Mouse (Mus musculus) forelimb bud, embryonic 11.5 days (tissue): ENCODE measurements around the gene Cmtm7.

Source experiments
- DNase-seq: peaks from one replicate; pipeline ENCODE4 v3.0.0-alpha.2; 2012; ENCODE audit warnings: low read depth, low spot score

The Cmtm7 gene

DNA sequence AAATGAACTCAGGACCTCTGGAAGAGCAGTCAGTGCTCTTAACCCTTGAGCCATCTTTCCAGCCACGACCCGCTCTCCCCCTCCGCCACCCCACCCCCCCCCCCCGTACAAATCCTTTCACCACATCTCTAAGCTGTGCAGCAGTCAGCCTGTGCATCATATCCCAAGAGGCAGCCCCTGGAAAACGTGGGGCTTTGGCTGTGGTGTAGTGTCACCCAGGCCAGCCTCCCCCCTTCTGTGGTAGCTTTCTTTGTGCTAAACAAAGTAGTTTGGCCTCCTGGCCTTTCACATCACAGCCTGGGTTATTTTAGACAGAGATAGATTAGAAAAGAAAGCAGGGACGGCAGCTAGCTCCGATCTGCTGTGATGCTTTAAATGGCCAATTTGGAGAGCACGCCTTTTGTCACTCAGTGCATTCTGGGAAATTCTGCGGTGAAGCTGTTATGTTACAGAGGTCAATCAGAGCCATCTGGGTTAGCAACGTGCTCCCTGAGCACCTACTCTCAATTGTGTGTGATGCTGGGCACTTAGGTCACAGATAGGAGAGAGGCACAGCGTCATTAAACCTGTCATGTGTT, 14.9 kb upstream of the Cmtm7 start:
- DNase-seq, result no peak

- no peak for DNase-seq
These were observed 12.8 kb upstream of the Cmtm7 start for GRCm38 (mm10) chr9:114794491-114794890.

DNA sequence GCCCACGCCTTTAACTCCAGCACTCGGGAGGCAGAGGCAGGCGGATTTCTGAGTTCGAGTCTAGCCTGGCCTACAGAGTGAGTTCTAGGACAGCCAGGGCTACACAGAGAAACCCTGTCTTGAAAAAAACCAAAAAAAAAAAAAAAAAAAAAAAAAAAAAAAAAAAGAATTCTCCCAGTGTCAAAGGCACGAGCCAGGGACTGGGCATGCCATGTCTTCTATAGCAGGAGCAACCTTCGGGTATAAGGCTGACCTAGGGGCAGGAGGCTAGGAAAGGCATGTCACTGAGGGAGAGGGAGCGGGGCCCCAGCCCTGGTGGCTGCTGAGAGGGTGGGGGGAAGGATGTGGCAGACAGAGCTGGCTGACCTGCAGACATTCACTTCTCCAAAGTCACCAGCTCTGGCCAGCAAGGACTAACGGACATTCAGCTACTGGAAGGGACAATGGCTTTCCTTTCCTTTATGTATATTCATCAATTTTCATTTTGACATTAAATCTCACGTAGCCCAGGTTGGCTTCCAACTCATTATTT, 12.2 kb upstream of the Cmtm7 start:
- DNase-seq, result no peak

DNA sequence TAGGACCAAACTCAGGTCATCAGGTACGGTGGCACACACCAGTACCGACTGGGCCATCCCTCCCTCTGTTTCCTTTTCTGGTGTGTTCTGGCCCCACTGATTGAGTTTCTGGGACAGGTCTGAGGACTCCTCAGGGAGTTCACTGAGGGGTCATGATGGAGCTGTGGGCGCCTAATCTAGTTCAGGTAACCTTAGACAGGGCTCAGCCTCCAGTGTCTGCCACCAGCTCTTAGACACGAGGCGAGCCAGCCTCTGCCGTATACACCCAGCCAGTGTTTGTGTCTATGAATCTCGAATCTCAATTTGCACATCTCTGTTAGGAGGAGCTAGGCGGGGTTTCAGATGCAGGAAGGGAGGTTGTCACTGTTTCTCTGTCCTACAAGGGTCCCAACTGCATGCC, 8.3 kb upstream of the Cmtm7 start:
- no peak for DNase-seq

- no peak for DNase-seq
These were observed 7.9 kb upstream of the Cmtm7 start for GRCm38 (mm10) chr9:114789557-114789956.

GRCm38 (mm10) chr9:114788697-114789096, 7.0 kb upstream of the Cmtm7 start:
- DNase-seq, result no peak

DNA sequence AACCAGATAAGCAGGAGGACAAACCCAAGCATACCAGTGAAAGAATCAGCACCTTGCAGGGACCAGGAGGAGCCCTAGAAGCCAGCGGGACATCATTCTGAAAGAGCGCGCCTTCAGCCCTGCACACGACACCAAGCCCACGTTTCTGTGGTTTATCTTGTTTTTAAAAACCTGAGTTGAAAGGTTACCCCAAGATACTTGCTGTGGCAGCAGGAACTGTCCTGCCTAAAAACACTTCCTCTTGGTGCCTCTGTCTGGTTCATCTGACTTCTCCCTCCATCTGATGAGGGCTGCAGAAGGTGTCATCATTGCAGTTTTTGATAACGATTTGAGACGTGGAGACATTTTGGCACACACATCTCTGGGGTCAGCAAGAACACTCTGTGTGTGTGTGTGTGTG, 6.1 kb upstream of the Cmtm7 start:
- DNase-seq, result no peak

DNA sequence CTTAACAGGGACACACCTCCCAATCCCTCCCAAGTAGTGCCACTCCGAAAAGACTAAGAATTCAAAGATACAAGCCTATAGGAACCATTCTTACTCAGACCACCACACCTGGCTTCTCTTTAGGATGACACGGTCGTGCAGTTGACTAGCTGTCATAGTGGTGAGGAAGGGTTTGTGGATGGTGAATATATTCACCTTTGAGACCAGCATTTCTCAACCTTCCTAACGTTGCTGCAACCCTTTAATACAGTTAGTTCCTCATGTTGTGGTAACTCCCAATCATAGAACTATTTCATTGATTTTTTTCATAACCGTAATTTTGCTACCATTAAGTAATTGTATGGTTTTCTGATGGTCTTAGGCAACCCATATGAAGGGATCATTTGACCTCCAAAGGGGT, 5.5 kb upstream of the Cmtm7 start:
- DNase-seq, result no peak

DNA sequence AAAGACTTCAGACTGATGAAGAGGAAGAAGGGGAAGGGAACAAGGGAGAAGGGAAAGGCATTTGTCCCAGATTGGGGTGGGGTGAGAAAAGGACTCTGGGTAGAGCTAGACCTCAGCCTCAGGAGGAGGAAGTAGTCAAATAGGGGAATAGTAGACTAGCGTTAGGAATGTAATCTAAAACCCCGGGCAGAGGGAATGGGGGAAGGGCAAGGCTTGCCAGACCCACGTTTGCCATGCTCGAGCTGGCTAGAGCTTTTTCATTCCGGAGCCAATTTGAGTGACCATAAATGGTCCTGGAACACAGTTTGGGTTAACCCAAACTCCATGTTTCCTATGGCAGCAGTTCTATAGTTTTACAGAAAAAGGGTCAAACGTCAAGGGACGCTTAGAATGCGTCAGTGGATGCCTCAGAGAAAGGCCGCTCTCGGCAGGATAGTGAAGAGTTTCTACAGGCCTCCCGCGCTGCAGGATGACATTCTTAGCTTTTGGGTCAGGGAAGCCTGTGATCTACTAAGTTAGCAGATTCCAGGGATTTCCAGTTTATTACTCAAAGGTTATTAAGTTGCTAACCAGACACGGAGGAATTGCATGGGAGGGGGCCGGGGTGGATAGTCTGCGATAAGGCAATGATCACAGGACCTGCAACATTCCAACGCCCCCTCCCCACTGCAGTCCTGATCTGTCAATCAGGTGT, 3.9 kb upstream of the Cmtm7 start:
- DNase-seq, result no peak

GRCm38 (mm10) chr9:114780746-114781525, 720 bp downstream of the Cmtm7 start:
- no peak for DNase-seq

DNA sequence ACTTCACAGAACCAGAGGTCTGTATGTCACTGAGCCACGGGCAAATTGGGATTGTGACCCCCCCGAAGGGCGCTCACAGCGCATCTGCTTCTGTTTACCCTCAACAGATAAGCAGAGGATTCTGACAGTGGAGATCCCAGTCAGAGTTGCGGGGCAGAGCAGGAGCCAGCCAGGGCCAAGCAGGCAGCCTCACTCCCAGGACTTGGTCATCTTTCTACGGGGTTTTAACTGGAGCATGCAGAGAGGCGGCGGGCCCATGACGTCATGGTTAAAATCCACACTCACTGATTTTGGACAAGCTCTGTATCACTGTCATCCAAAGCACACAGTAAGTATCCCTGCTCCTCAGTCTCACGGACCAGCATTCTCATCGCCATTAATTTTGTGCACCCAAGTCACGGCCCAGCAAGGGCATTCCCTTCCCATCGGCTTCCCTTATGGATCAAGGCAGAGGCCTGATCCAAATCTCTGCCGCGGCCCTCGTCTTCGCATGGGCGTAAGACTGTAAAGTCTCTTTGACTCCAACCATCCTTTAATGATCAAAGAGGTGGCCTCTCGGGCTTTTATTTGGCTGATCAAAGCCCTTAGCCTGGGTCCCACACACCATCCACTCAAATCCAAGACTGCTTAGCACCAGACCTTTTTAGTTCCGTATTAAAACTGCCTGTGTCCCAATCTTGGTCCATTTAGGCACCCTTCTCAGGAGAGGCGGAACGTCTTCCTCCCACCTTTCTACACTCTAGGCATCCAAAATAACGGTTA, 1.5 kb downstream of the Cmtm7 start:
- DNase-seq, result no peak

DNA sequence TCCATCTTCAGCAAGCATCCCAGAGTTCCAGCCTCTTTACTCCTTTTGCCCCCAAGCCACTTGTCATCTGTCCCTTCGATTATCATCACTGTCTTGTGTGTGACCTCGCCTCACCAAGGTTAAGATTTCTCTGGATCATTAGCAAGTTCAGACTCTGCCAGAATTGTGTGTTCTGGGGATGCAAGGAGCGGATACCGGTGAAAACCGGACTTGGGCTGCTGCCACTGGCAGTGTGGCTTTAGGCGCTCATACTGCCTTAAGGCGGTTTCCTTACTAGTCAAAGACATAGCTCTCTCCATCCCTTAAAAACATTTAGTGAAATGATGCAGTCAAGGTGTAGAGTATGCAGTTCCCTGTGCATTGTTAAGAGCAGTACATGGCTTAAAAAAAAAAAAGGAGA, 2.8 kb downstream of the Cmtm7 start:
- no peak for DNase-seq

DNA sequence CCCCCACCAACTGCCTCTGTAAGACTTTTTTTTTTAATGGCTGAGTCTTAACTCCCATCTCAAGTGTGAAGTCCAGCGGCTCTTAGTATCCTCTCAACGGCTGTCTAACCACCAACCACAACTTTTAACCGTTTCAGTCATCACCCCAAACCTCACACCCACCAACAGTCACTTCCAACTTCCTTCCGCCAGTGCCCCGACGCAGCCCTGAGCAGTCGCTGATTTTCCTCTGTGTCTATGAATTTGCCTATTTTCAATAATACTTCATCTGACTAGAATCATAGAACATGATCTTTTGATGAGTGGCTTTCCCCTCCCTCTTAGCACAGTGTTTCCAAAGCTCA, 3.6 kb downstream of the Cmtm7 start:
- no peak for DNase-seq

- no peak for DNase-seq
These were observed 4.2 kb downstream of the Cmtm7 start for GRCm38 (mm10) chr9:114777178-114778046.

GRCm38 (mm10) chr9:114776361-114776760, 5.3 kb downstream of the Cmtm7 start:
- DNase-seq, result no peak

DNA sequence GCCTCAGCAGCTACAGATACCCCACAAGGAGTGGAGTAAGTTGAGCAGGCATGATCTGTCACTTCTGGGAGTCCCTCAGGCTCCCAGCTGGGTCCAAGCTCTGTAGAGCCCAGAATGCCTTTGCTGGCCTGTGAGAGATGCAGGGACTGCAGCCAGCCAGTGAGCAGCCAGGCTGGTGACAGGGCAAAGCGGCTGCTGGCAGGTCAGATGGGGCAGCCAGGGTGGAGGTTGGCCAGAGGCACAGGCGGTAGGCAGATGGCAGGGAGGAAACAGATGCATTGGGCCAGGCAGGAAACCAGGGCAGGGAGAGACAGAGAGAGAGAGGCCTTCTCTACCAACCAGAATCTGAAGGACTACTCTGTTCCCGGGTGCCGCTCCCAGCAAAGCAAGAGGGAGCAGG, 6.4 kb downstream of the Cmtm7 start:
- no peak for DNase-seq

- no peak for DNase-seq
These were observed 7.0 kb downstream of the Cmtm7 start for GRCm38 (mm10) chr9:114774629-114775028.

GRCm38 (mm10) chr9:114771565-114771964, 10.1 kb downstream of the Cmtm7 start:
- DNase-seq, result no peak

DNA sequence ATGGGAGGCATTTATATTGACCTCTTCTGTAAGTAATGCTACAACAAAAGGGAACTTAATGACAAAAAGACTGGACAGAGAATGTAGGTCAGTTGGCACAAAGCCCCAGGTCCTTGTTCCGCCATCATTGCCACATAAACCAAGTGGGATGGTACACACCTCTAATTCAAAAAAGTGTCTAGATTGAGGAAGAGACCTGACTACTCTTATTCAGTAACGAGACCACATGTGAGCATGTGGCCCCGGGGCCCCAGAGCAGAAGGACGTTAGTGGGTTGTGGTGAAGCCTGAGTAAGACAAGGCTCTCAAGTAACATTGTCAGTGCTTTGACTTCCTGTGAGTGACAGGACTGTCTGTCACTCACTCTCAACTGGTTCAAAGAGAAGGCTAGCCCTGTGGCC, 11.4 kb downstream of the Cmtm7 start:
- no peak for DNase-seq

DNA sequence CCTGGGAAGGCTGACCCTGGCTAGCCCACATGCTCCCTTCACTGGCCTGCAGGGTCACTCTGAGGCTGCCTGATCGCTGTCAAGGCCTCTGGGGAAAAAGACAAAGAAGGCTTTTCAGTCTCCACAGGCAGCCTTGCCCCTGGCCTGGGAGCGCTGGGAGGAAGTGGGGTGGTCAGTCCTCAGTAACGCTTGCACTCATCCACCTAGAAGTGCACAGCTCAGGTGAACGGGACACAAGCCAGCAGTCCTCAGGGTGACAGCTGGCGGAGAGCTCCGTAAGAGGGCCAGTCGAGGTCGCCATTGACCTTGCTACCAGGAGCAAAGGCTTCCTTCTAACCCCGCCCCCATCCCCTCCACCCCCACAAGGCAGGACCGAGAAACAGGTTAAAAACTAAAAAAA, 13.6 kb downstream of the Cmtm7 start:
- peak; percentile 28 for DNase-seq

DNA sequence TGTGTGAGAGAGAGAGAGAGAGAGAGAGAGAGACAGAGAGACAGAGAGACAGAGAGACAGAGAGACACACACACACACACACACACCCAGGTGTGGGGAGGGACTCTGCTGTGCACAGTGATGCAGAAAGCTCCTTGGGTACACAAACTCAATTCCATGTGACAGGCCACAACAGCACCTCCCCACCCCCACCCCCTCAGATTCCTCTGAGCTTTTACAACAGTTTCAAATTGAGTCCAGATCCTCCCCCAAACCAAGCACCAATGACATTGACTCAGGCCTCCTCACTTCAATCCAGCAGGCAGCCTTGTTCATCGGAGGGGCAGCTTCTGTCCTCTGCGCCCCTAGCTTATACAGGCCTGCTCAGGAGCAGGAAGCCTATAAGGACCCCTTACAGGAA, 14.1 kb downstream of the Cmtm7 start:
- peak; percentile 57 for DNase-seq
